Mouse (Mus musculus): ENCODE measurements around the gene Slc25a35.
"Not testable (repeated sequence)": the region's sequence is repeated elsewhere in the genome, so short reads cannot be mapped to it uniquely, and the experiment has no call there.

Slc25a35 gene

DNA sequence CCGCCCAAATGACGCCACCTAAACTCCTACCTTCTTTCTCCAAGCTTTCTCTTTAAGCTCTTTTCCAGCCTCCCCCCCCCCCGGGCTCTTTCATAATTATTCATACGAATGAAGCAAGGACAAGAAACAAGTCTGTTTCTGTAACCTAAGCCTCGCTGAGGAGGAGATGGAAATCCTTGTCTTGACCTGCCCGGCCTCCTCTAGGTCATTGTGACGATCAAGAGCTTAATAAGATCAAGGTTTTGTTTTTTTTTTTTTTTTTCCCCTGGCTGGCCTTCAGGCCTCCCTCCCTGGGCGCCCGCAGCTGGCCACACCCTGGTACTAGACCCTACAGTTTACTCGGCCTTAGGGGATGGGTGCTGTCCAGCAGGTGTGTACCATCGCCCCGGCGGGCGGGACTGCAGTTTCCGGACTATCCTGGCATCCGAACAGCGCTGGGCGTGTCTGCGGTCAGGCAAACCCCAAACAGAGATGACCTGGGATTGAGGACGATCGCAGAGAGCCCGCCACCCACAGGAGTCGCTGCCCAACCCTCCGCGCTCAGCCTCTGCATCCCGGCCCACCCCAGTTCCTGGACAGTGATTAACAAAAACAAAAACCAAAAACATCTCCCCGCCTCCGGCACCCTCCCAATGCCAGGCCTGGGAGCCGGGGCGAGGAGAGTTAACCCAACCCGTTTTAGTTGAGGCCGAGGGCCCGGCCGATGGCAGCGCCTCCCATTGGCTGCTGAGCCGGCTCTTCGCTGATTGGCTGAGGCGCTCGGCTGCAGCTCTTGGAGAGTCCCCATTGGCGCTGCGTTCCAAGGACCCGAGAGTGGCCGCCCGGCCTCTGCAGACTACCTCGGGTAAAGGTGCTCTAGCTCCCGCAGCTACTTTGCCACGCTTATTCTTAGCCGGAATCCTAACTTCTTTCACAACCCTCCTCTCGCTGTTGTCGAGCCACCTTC lies at the start of gene Slc25a35:
Slc25a35 (plus strand) TSS at position 795 of the 946 bp plus-strand sequence.
- DNase-seq (ENCODE audit: low spot score in 2 of 2) = peak; percentile 88 to 93

DNA sequence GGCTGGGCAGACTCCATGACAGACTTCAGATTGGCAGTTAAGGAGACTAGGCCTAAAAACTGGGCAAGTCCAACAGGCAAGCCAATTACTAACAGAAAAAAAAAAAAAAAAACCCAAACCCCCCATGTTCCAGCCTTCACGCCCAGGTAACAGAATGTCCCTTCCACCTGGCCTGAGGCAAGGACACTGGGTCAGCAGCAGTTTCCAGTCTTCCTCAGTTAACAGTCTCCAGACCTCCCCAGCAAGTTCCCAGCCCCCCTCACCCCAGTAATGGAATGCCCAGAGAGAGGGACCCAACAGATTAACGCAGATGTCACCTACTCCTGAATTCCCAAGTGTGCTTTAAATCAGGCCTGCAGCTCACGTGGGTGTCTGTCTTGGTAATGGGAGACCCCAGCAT lies 44.7 kb upstream of the Slc25a35 start:
- DNase-seq (ENCODE audit: low spot score in 2 of 2) = no peak

DNA sequence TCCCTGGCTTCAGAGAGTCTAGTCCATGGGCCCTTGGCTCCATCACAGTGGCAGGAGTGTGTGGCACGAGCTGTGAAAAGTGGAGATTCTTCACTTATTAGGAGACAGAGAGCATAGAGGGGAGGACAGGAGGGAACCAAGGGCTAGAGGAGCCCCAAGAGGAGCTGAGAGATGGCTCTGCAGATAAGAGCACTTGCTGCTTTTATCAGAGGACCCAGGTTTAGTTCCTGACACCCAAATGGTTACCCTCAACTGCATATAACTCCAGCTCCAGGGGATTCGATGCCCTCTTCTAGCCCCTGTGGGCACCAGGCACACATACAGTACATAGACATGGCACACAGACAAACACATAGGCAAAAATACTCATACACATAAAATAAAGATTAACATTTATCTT lies 43.2 kb upstream of the Slc25a35 start:
- no peak for DNase-seq (ENCODE audit: low spot score in 2 of 2)

DNA sequence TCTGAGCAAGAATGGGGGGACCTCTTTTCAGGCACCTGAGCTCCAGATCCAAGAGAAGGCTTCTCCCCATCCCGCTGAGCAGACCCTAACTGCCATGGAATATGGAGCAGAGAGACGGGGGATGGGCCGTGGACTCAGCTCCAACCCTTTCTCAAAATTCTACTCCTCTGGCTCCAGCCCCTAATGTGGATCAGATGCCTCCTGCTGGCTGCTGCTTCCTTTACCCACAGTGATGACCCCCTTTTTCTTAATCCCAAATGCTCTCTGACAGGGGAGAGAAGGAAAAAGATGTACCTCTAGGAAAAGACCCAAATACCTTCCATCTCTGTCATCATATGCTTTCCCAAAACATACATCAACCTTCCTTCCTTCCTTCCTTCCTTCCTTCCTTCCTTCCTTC lies 41.0 kb upstream of the Slc25a35 start, which contains the start of gene Odf4:
Odf4 (minus strand) TSS at position 101 of the 400 bp plus-strand sequence.
- DNase-seq (ENCODE audit: low spot score in 2 of 2) = no peak

DNA sequence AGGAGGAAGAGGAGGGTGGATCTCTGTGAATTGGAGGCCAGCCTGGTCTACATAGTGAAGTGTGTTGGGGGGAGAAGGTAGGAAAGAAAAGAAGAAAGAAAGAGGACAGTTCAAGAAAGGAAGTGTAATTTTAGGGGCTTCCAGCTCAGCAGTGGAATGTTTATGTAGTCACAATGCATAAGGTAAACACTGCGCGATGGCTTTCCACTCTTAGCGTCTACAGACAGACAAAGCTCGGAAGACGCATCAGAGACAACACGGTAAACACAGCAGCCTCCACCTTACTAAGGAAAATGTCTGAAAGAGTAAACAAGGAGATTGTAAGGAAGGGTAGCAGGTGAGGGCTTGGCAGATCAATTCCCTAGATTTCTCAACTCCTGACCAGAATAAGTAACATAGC lies 38.0 kb upstream of the Slc25a35 start:
- no peak for DNase-seq (ENCODE audit: low spot score in 2 of 2)

DNA sequence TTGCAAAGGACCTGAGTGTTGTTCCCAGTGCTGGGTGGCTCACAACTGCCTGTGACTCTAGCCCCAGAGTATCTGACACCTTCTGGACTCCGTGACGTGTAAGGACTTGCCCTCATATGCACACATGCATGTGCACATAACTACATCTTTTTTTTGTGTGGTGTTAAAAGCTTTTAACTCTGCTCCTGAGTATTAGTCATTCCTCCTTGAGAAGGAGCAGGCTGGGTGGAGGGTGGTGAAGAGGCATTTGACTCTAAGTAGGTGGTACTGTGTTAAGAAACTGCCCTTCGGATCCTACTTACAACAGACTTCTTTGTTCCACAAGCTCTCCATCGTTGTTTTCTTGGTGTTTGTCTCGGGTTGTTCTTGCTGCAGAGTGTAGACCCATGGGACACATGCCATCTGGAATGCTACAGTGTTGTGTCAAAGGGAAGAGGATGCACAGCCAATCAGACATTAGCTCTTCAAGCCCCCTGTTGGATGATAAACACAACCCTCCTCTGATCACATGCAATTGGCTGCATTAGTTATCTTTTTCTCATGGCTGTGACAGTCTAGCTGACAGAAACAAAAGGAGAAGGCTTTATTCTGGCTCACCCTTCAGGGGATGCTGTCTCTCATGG lies 33.9 kb upstream of the Slc25a35 start:
- no peak for DNase-seq (ENCODE audit: low spot score in 2 of 2)

DNA sequence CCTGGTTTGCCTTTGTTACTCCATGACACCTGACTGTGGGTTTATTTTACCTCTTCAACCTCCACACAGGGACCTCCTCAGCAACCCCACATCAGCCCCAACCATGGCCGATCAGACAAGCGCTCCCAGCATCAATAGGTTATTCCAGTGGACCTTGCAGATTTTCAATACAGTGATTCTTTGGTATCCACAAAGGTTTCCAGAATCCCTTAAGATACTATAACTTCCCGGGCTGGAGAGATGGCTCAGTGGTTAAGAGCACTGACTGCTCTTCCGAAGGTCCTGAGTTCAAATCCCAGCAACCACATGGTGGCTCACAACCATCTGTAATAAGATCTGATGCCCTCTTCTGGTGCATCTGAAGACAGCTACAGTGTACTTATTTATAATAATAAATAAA lies 31.0 kb upstream of the Slc25a35 start:
- not testable (repeated sequence) for DNase-seq (ENCODE audit: low spot score in 2 of 2)

DNA sequence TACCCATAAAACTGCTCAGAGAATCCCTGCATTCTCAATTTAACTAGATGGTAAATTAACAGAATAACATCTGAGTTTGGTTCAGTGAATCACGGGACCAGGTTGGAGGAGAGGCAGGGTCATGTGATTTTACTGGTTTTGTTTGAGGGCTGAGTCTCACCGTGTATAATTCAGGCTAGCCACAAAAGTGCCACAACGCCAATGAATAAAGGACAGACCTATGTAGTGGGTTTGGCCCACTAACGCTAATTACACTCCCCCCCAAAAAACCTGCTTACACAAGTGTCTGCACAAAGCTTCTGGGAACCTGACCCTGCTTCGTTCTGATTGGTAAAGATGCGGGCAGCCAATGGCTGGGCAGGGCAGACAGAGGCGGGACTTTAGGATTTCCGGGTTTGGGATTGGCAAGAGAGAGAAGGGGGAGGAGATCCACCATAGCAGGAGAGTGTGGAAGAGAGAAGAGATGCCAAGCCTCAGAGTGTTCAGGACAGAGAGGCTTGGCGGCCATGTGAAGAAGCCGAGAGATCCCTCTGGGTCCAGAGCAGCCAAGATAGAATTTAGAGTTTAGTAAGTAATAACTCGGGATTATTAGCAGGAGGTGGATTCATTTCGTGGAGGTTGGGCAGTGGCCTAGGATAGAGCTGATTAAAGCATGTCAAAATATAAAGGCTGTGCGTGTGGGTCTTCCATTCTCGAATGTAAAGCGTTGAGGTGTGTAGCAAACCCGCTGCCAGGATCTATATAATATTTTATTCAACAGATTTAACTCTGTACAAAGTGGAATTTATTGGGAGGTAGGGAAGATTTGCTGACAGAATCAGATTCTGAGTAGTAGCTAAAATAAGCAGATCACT lies 28.3 kb upstream of the Slc25a35 start:
- peak; percentile 88 to 90 for DNase-seq (ENCODE audit: low spot score in 2 of 2)

DNA sequence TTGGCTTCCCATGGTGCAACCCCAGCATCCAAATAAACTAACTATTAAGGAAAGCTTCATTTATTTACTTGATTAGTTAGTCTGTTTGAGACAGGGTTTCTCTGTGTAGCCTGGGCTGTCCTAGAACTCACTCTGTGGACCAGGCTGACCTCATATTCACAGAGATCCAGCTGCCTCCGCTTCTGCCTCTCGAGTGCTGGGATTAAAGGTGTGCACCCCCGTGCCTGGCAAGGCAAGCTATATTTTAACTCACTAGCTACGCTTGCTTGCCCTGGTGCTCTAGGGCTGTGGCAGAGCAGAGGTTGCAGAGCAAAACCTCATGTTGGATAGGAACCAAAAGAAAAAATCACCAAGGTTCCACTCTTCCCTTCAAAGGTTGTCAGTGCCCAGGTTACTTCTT lies 27.4 kb upstream of the Slc25a35 start:
- no peak for DNase-seq (ENCODE audit: low spot score in 2 of 2)

DNA sequence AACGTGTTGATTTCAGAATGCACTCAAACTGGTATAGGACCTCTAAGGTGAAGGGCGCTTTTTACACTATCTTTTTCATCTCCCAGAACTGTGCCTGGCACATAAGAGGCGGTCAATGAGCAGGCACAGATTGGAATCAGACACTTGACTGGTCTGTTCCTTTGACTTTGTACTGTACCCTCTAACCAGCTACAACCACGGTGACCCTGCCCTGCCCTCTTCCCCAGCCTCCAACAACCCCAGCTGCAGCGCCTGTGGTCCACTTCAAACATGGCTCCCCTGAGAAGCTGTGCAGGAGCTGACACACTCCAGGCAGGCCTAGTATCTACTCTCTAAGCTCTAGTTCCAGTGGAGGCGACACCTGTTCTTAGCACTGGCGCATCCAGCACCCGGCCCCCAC lies 25.2 kb upstream of the Slc25a35 start:
- no peak for DNase-seq (ENCODE audit: low spot score in 2 of 2)

DNA sequence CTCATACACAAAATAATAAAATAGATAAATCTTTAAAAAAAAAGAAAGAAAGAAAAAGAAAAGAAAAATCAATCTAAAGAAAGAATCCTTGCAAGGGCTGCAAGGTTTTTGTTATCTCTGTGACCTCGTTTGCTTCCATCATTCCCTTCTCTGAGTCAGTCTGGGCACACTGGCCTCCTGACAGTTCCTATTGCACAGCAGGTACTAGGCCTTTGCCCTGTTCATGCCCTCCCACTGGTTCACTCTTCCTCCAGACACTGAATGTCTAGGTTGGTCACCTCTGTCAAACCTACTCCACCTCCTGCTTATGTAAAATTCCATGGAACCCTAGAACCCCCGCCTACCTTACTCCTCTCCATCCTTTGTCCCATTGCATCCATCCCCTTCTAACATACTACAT lies 22.7 kb upstream of the Slc25a35 start:
- DNase-seq (ENCODE audit: low spot score in 2 of 2) = no peak

DNA sequence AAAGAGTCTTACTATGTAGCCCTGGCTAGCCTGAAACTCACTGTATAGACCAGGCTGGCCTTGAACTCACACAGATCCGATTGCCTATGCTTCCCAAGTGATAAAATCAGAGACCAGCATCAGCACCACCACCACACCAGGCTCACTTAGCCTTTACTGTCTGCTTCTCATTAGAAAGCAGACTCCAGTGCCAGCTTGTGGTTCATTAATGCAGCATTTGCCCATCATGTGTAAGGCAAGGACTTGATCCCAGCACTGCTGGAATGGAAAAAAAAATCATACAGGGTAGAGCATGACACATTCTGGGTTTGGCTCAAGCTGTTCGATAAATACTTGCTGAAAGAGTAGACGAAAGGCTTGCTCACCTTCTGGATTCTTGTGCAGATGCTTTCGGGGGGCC lies 21.9 kb upstream of the Slc25a35 start:
- no peak for DNase-seq (ENCODE audit: low spot score in 2 of 2)

DNA sequence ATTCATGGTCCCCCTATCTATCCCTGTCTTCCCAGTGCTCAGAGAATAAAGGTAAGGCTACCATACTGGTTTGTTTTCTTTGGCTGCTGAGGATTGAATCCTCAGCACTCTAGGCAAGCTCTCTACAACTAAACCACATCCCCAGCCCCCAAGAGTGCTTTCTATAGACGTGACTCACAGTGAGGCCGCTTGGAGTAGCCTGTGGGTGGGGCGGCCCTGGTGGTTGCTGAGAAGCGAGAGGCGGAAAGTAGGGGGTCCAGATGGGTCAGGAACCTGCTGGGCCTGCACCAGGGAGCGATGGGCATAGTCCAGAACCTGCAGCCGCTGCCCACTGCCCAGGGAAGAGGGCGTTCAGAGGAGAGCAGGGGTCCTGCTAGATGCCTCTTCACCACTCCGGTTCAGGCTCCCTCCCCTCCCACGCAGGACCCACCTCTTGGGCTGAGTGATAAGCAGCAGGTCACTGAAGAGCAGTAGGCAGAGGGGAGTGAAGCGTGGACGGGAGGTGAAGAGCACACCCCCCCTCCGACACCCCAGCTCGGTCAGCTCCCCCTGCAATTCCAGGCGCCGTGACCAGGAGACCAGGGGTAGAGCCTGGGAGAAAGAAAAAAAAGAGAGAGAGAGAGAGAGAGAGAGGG lies 21.0 kb upstream of the Slc25a35 start:
- DNase-seq (ENCODE audit: low spot score in 2 of 2) = peak; percentile 57 to 65

DNA sequence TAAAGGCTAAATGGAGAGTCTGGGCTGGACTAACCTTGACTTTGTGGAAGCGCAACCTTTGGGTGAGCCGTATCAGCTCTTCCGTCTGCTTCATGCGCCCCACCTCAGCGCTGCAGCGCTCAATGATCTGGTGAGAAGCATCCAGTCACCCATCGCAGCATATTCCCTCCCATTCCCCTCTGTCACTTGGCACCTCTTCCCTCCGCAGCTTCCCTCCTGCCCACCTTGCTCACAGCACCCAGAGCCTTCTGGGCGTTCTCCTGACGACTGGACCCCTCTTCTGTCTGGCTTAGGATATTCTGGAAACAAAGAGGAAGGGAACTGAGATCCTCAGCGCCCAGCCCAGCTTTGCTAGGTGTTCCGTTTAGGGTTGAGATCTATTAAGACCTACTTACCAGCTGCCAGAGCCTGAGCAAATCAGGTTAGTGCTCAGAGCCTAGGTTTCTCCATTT lies 20.4 kb upstream of the Slc25a35 start:
- DNase-seq (ENCODE audit: low spot score in 2 of 2) = peak; percentile 40 to 50

DNA sequence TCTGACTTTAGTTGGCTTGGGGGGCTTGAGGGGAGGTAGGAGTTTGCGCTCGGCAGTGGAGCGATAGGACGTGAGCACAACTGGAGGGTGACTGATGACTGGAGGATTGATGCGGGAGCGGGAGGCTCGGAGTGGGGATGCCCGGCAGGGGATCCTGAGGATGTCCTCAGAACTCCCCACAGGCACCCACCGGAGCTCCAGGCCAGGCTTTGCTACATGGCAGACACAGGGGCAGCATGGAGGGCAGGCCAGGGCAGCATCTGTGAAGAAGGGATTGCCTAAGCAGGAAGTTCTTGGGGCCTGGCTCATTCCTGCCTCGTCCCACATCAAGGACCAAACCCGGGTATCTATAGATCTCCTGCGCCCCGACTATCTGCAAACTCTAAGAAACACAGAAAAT lies 14.0 kb upstream of the Slc25a35 start:
- DNase-seq (ENCODE audit: low spot score in 2 of 2) = no peak

DNA sequence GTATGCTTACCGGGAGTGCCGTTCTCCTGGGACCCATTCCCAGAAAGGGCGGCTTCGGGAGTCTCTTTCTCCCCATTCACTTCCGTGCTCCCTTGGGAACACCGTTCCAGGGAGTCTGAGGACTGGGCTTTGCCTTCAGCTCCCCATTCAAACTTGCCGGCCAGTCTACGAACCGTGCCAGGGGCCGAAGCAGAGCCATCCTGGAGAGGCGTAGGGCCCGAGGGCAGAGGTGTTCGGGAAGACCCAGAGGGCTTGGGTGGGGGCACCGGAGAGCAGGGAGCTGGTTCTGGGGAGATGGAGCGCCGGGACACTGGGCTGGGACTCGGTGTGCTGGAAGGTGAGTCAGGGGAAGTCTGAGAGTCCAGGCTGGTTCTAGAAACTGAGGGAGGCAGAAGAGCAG lies 13.5 kb upstream of the Slc25a35 start:
- DNase-seq (ENCODE audit: low spot score in 2 of 2) = no peak

DNA sequence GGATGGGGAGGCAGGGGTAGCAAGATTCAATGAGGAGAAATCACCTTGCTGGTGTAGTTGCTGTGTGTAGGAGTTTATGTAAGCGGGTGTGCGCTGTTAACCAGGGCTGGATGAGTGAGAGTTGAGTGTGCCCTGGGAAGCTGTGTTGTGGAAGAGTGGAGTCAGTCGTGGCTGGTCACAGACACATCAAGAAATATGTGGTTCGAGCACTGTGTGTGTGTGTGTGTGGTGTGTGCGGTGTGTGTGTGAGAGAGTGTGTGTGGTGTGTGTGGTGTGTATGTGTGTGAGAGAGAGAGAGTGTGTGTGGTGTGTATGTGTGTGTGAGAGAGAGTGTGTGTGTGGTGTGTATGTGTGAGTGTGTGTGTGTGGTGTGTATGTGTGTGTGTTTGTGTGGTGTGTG lies 12.5 kb upstream of the Slc25a35 start:
- no peak for DNase-seq (ENCODE audit: low spot score in 2 of 2)

DNA sequence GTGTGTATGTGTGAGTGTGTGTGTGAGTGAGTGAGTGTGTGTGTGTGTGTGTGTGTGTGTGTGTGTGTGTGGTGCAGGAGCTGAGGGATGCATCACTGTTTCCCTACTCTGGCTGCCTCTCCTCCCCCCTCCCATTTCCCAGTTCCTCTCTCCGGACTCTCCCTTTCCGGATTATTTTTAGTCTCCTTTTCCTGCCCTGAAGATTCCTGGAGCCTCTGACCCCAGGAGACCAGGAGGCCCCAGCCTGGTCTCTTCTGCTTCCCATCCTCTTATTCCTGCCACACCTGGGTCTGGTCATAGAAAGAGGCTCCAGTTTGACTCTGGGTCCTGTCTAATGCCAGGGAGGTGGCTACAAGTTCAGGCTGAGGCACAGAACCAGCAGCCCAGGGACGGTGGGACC lies 11.8 kb upstream of the Slc25a35 start:
- no peak for DNase-seq (ENCODE audit: low spot score in 2 of 2)

DNA sequence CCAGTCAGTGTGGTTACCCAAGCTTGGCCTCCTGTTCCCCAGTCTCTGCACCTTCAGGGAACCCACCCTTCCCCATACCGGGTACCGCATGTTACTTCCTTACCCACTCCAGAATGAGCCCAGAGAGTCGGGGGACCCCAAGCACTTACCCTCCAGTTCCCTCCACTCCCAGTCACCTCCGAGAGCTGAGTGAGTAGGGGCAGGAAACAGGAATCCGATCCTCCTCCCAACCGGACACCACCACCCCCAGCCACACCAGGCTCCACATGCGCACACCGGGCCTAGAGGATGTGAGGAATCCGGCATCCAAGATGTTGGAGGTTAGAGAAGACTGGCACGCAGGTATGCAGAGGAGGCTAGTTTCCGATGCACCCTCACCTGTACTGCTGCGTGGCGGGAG lies 11.2 kb upstream of the Slc25a35 start:
- no peak for DNase-seq (ENCODE audit: low spot score in 2 of 2)

DNA sequence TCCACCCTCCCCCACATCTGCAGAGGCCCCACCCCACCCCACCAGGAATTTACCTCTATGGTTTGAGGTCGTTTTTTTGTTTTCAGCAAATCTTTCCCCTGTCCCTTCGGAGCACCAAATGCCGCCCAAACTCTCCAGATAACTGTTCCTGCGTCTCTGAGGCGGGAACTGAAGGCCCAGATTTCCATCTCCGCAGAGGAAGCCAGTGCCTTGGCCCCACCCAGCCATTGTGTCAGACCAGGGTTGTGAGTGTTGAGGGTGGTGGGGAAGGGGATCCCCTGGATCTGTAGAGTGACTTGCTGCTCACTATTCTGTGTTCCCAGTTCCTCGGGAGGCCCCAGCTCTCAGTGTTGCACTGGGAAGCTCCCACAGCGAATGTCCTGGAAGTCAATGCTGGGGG lies 10.6 kb upstream of the Slc25a35 start, which contains the start of gene Arhgef15:
Arhgef15 (minus strand) TSS at position 173 of the 400 bp plus-strand sequence.
- no peak for DNase-seq (ENCODE audit: low spot score in 2 of 2)

DNA sequence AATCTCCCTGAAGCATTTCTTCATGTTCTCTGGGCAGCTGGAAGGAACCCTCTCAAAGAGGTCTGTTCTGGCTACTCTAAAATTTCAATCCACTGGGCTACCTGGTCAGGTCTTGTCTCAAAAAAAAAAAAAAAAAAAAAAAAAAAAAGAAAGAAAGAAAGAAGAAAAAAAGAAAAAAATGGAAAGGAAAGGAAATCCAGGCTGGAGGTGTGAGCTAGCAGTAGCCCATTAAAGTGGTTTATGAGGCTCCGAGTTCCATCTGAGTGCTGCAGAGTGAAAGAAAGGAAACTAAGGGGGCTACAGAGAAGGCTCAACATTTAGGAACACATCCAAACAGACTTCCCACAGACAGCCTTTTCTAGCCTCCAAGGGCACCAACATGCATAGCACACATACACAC lies 10.0 kb upstream of the Slc25a35 start:
- no peak for DNase-seq (ENCODE audit: low spot score in 2 of 2)

DNA sequence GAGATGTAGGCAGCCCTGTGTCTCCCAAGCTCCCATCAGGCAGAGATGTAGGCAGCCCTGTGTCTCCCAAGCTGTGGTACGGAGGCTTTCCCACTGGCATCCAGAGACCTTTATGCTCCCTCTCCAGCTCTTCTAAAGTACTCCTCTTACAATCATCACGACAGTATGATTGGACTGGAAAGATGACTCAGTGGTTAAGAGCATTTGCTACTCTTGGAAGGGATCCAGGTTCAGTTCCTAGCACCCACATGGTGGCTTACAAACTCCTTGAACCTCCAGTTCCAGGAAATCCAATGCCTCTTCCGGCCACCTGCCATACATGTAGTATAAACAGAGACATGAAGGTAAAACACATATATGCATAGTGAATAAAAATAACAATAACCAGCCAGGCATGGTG lies 6.3 kb upstream of the Slc25a35 start:
- no peak for DNase-seq (ENCODE audit: low spot score in 2 of 2)

Data from frontal cortex, postnatal 36 days (tissue).